Mouse (Mus musculus): Measurements from ENCODE around the gene Gaa. TPM values are rescaled to one million over a fixed set of nuclear protein-coding genes. Genes with fewer than 3 reads are reported as not detected.
"Not testable (repeated sequence)": the region's sequence is repeated elsewhere in the genome, so short reads cannot be mapped to it uniquely, and the experiment has no call there.

Gene Gaa
- polyA plus RNA-seq, 1 experiment from 2014 or later = 58.5 TPM

GRCm38 (mm10) chr11:119258572-119259322 is 8.9 kb upstream of the Gaa start:
- Histone ChIP-seq H3K9me3 (no peaks in the 10 kb centered on the region), H3K4me2 (peak overlapping the region; percentile 54), H3K4me3 (peak overlapping the region; percentile 31), H3K36me3 (no peaks in the 10 kb centered on the region), H3K4me1 (peaks cover 5% of the 10 kb centered on the region), H3K27ac (no peak overlapping the region), H3K27me3 (no peaks in the 10 kb centered on the region), H3K9ac (peak overlapping the region; percentile 47)
- 64% methylated on average over 23 of the region's 23 CpGs for WGBS
- no peak for ATAC-seq (ENCODE audit: insufficient number of reproducible peaks, insufficient read depth, low FRiP score, low TSS enrichment, low read depth)

GRCm38 (mm10) chr11:119259977-119260376 is 7.7 kb upstream of the Gaa start:
- 81% methylated on average over 8 of the region's 8 CpGs for WGBS

GRCm38 (mm10) chr11:119264413-119264812 is 3.3 kb upstream of the Gaa start:
- Histone ChIP-seq H3K27ac (no peak overlapping the region), H3K4me2 (no peak overlapping the region), H3K9me3 (no peaks in the 10 kb centered on the region), H3K36me3 (peaks cover 6% of the 10 kb centered on the region; the same call in 1 of the 2 replicates), H3K4me1 (peaks cover 14% of the 10 kb centered on the region), H3K4me3 (no peak overlapping the region), H3K9ac (no peak overlapping the region), H3K27me3 (no peaks in the 10 kb centered on the region)
- WGBS = 91% methylated on average over 13 of the region's 13 CpGs
- no peak for ATAC-seq (ENCODE audit: insufficient number of reproducible peaks, insufficient read depth, low FRiP score, low TSS enrichment, low read depth)

More at GRCm38 (mm10) chr11:119259977-119260376, 7.7 kb upstream of the Gaa start:
- ATAC-seq (ENCODE audit: insufficient number of reproducible peaks, insufficient read depth, low FRiP score, low TSS enrichment, low read depth) = no peak
- no peak overlapping the region for H3K9ac ChIP-seq
- H3K36me3 ChIP-seq = peaks cover 6% of the 10 kb centered on the region; the same call in 1 of the 2 replicates
- H3K27ac ChIP-seq = no peak overlapping the region
- H3K4me2 ChIP-seq = no peak overlapping the region
- no peaks in the 10 kb centered on the region for H3K27me3 ChIP-seq
- H3K4me1 ChIP-seq = peaks cover 5% of the 10 kb centered on the region
- H3K4me3 ChIP-seq = no peak overlapping the region
- H3K9me3 ChIP-seq = no peaks in the 10 kb centered on the region

- Histone ChIP-seq H3K9ac (no peak overlapping the region), H3K4me2 (no peak overlapping the region), H3K27me3 (no peaks in the 10 kb centered on the region), H3K4me1 (peaks cover 14% of the 10 kb centered on the region), H3K4me3 (no peak overlapping the region), H3K36me3 (peaks cover 17% of the 10 kb centered on the region), H3K27ac (no peak overlapping the region), H3K9me3 (no peaks in the 10 kb centered on the region)
- no peak for ATAC-seq (ENCODE audit: insufficient number of reproducible peaks, insufficient read depth, low FRiP score, low TSS enrichment, low read depth)
- WGBS = 75% methylated on average over 7 of the region's 7 CpGs
Measured at GRCm38 (mm10) chr11:119265811-119266210, 1.9 kb upstream of the Gaa start.

DNA sequence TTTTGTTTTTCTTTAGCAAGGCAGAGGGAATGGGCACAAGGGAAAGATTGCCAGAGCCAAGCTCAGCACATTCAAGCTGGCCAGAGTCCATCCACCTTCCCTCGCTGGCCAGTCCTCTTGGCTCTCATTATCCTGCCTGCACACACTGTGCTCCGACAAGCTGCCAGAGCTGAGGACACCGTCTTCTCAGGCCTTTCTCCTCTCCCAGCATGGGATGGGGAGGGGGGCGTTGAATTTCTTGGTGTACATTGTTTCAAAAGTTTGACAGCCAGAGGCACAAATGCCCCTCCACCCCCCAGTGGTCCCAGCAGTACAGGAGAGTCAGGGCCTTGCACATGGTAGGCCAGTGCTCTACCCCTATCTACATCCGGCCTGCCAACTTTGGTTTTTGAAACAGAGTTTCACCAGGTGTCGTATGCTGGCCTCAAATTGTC is 429 bp upstream of the Gaa start:
- no peak for ATAC-seq (ENCODE audit: insufficient number of reproducible peaks, insufficient read depth, low FRiP score, low TSS enrichment, low read depth)
- peak overlapping the region; percentile 73; the same call in 1 of the 2 replicates for H3K4me3 ChIP-seq
- WGBS = 47% methylated on average over 6 of the region's 6 CpGs

DNA sequence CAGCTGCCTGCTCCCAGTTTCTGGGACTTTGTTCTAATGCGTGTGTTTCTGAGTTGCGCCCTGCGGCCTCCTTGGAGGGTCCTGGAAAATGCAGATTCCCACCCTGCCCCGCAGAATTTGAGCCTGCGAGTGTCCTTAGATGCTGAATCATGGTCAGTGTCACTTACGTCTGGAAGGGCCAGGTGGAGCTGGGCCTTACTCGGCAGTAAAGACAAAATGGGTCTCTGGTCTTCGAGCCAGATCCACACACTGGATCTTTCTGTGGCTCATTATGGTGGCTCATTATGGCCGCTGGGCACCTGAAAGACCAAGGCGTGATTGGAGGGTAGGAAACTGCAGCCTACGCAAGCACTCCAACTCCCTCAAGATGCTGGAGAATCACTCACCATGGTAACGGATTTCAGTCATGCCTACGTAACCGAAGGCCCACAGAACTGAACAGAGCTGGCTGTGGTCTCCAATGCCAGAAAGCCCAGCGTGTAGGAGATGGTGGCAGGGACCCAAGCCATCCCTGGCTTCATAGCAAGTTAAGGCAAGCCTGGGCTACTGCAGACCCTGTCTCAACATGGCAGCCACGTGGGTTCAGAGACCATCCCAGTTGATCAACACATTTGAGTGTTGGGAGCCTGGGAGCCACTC is 989 bp downstream of the Gaa start:
- peak overlapping the region; percentile 73 for H3K4me3 ChIP-seq
- no peak for ATAC-seq (ENCODE audit: insufficient number of reproducible peaks, insufficient read depth, low FRiP score, low TSS enrichment, low read depth)
- no peak overlapping the region for H3K27ac ChIP-seq
- no peaks in the 10 kb centered on the region for H3K27me3 ChIP-seq
- peak overlapping the region; percentile 80 for H3K4me2 ChIP-seq
- peak overlapping the region; percentile 83 for H3K9ac ChIP-seq
- 79% methylated on average over 16 of the region's 16 CpGs for whole genome bisulfite sequencing
- no peaks in the 10 kb centered on the region for H3K9me3 ChIP-seq
- H3K4me1 ChIP-seq = peaks cover 14% of the 10 kb centered on the region
- peaks cover 38% of the 10 kb centered on the region for H3K36me3 ChIP-seq

More for the DNA sequence above, 429 bp upstream of the Gaa start:
- H3K9ac ChIP-seq = peak overlapping the region; percentile 83; the same call in 1 of the 2 replicates
- peaks cover 25% of the 10 kb centered on the region for H3K36me3 ChIP-seq
- H3K9me3 ChIP-seq = no peaks in the 10 kb centered on the region
- H3K27me3 ChIP-seq = no peaks in the 10 kb centered on the region
- H3K4me2 ChIP-seq = peak overlapping the region; percentile 80
- peaks cover 14% of the 10 kb centered on the region for H3K4me1 ChIP-seq
- no peak overlapping the region for H3K27ac ChIP-seq

DNA sequence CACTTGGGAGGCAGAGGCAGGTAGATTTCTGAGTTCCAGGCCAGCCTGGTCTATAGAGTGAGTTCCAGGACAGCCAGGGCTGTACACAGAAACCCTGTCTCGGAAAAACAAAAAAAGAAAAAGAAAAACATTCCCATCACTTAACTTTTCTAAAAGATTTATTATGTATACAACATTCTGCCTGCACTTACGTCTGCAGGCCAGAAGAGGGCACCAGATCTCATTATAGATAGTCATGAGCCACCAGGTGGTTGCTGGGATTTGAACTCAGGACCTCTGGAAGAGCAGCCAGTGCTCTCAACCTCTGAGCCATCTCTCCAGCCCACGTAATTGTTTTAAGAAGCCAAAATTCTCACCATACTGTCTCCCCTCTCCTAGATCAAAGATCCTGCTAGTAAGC is 4.8 kb downstream of the Gaa start:
- not testable (repeated sequence) for H3K27me3 ChIP-seq; H3K27ac ChIP-seq; H3K4me2 ChIP-seq; H3K9me3 ChIP-seq; H3K9ac ChIP-seq; H3K4me3 ChIP-seq; ATAC-seq (ENCODE audit: insufficient number of reproducible peaks, insufficient read depth, low FRiP score, low TSS enrichment, low read depth)
- H3K36me3 ChIP-seq = peaks cover 64% of the 10 kb centered on the region
- peaks cover 11% of the 10 kb centered on the region for H3K4me1 ChIP-seq
- WGBS = 72% methylated on average over 3 of the region's 3 CpGs

- Histone ChIP-seq H3K4me2 (no peak overlapping the region), H3K4me3 (no peak overlapping the region), H3K36me3 (peaks cover 73% of the 10 kb centered on the region), H3K27me3 (no peaks in the 10 kb centered on the region), H3K9me3 (no peaks in the 10 kb centered on the region), H3K27ac (no peak overlapping the region), H3K9ac (no peak overlapping the region), H3K4me1 (peaks cover 7% of the 10 kb centered on the region)
- 87% methylated on average over 8 of the region's 8 CpGs for WGBS
- ATAC-seq (ENCODE audit: insufficient number of reproducible peaks, insufficient read depth, low FRiP score, low TSS enrichment, low read depth) = no peak; the same call in 1 of the 2 replicates
Measured at GRCm38 (mm10) chr11:119273186-119273930, 5.7 kb downstream of the Gaa start.

DNA sequence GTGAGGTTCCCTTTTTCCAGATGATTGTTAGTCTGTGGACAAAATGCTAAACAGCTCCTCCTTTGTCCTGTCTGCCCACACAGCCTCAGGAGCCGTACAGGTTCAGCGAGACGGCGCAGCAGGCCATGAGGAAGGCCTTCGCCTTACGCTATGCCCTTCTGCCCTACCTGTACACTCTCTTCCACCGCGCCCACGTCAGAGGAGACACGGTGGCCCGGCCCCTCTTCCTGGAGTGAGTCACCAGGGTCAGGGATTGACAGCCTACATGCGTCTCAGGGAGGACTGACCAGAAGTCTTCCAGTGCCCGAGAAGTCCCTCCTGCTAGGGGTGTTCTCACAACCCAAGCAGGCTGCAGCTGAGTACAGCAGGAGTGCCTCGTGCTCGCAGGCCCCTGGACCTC is 13.3 kb downstream of the Gaa start:
- H3K4me2 ChIP-seq = no peak overlapping the region
- H3K4me1 ChIP-seq = peaks cover 2% of the 10 kb centered on the region
- H3K4me3 ChIP-seq = no peak overlapping the region
- WGBS = 82% methylated on average over 15 of the region's 15 CpGs
- H3K27me3 ChIP-seq = no peaks in the 10 kb centered on the region
- H3K9ac ChIP-seq = no peak overlapping the region
- no peaks in the 10 kb centered on the region for H3K9me3 ChIP-seq
- no peak for ATAC-seq (ENCODE audit: insufficient number of reproducible peaks, insufficient read depth, low FRiP score, low TSS enrichment, low read depth)
- H3K36me3 ChIP-seq = peaks cover 87% of the 10 kb centered on the region
- no peak overlapping the region for H3K27ac ChIP-seq

GRCm38 (mm10) chr11:119285791-119286527 is 18.3 kb downstream of the Gaa start:
- Histone ChIP-seq H3K4me2 (no peak overlapping the region), H3K36me3 (peaks cover 89% of the 10 kb centered on the region), H3K27ac (no peak overlapping the region; the same call in 1 of the 2 replicates), H3K4me1 (peaks cover 7% of the 10 kb centered on the region), H3K4me3 (no peak overlapping the region), H3K27me3 (no peaks in the 10 kb centered on the region), H3K9ac (no peak overlapping the region), H3K9me3 (no peaks in the 10 kb centered on the region)
- no peak for ATAC-seq (ENCODE audit: insufficient number of reproducible peaks, insufficient read depth, low FRiP score, low TSS enrichment, low read depth)
- WGBS = 56% methylated on average over 9 of the region's 9 CpGs

Measured in embryonic facial prominence, embryonic 13.5 days (tissue).